Mouse (Mus musculus): ENCODE results near the gene Immp2l. TPM values are rescaled to one million over a fixed set of nuclear protein-coding genes. Genes with fewer than 3 reads are reported as not detected.

The Immp2l gene
- total and polyA plus RNA-seq, 3 experiments = 2.3 to 20.2 (median 16.5) TPM

GRCm38 (mm10) chr12:41427464-41427863, 403.6 kb downstream of the Immp2l start:
- no peak for DNase-seq

- no peak for DNase-seq
Measured at GRCm38 (mm10) chr12:41428806-41429205, 404.9 kb downstream of the Immp2l start.

GRCm38 (mm10) chr12:41436206-41436985, 412.5 kb downstream of the Immp2l start:
- no peak for DNase-seq

GRCm38 (mm10) chr12:41438446-41438845, 414.6 kb downstream of the Immp2l start:
- peak; percentile 14 for DNase-seq

- DNase-seq = no peak
Measured at GRCm38 (mm10) chr12:41468374-41468991, 444.6 kb downstream of the Immp2l start.

GRCm38 (mm10) chr12:41469096-41469801, 445.4 kb downstream of the Immp2l start:
- peak; percentile 16 for DNase-seq

- DNase-seq = no peak
Measured at GRCm38 (mm10) chr12:41481486-41481885, 457.6 kb downstream of the Immp2l start.

- peak; percentile 33 for DNase-seq
Measured at GRCm38 (mm10) chr12:41483091-41483592, 459.3 kb downstream of the Immp2l start.

- peak; percentile 54 for DNase-seq
Measured at GRCm38 (mm10) chr12:41483593-41484451, 459.9 kb downstream of the Immp2l start.

GRCm38 (mm10) chr12:41484689-41485511, 461.0 kb downstream of the Immp2l start:
- DNase-seq = peak; percentile 43

GRCm38 (mm10) chr12:41485512-41486215, 461.8 kb downstream of the Immp2l start:
- DNase-seq = peak; percentile 88

GRCm38 (mm10) chr12:41486331-41486730, 462.4 kb downstream of the Immp2l start, which contains the start of gene Lrrn3:
Lrrn3 (minus strand) TSS chr12:41486431.
- DNase-seq = no peak

GRCm38 (mm10) chr12:41487005-41487404, 463.1 kb downstream of the Immp2l start:
- DNase-seq = peak; percentile 31

- no peak for DNase-seq
Measured at GRCm38 (mm10) chr12:41494620-41495019, 470.7 kb downstream of the Immp2l start.

GRCm38 (mm10) chr12:41500049-41500820, 476.3 kb downstream of the Immp2l start:
- no peak for DNase-seq

- no peak for DNase-seq
Measured at GRCm38 (mm10) chr12:41508610-41509009, 484.7 kb downstream of the Immp2l start.

GRCm38 (mm10) chr12:41510588-41510987, 486.7 kb downstream of the Immp2l start:
- DNase-seq = no peak

- DNase-seq = peak; percentile 50
Measured at GRCm38 (mm10) chr12:41518897-41519296, 495.0 kb downstream of the Immp2l start.

GRCm38 (mm10) chr12:41520326-41520725, 496.4 kb downstream of the Immp2l start:
- no peak for DNase-seq

Measured in adrenal gland, adult 2 months (tissue).